ENCODE assay signal across 8 mouse cellular contexts in genomic region chr8:45345031-45345430, GRCm38 (mm10). TPM values are rescaled to one million over a fixed set of nuclear protein-coding genes. Genes with fewer than 3 reads are reported as not detected.
DNase-seq lines count a peak whose midpoint lies in the region; ATAC-seq and TF ChIP-seq lines count a peak whose summit lies in the region.

No protein-coding gene starts in this region.

- no peak overlapping the region for H3K9ac ChIP-seq in ES-Bruce4 (ENCODE audit: low read depth, poor library complexity, severe bottlenecking)
- H3K9ac ChIP-seq in embryonic facial prominence, embryonic 11.5 days (replicated peaks; ENCODE audit: low read length) = no peak overlapping the region
- H3K9ac ChIP-seq in lung, embryonic 15.5 days = no peak overlapping the region

- ATAC-seq in embryonic facial prominence, embryonic 11.5 days (replicated peaks; ENCODE audit: insufficient number of reproducible peaks, low FRiP score, low TSS enrichment, low read depth) = peak; percentile 67; the same call in 1 of the 2 replicates
- ATAC-seq in lung, embryonic 15.5 days (ENCODE audit: borderline replicate concordance, extremely low read depth, low FRiP score, low TSS enrichment) = 0 out of 2 replicates have a peak, but pooled peaks have one; percentile 39

- H3K27me3 ChIP-seq in ES-Bruce4 (ENCODE audit: control insufficient read depth, insufficient read depth, low read length, poor library complexity, severe bottlenecking) = no peaks in the 10 kb centered on the region
- no peaks in the 10 kb centered on the region for H3K27me3 ChIP-seq in embryonic facial prominence, embryonic 11.5 days (ENCODE audit: control insufficient read depth, insufficient read depth, low read length)
- no peaks in the 10 kb centered on the region for H3K27me3 ChIP-seq in lung, embryonic 15.5 days

- no peak overlapping the region for H3K4me3 ChIP-seq in ES-Bruce4 (ENCODE audit: low read depth, low read length)
- H3K4me3 ChIP-seq in embryonic facial prominence, embryonic 11.5 days (ENCODE audit: low read depth, low read length) = no peak overlapping the region
- H3K4me3 ChIP-seq in lung, embryonic 15.5 days = no peak overlapping the region

- DNase-seq in adrenal gland, postnatal 14 days = peak; percentile 72
- peak; percentile 90 for DNase-seq in embryonic facial prominence, embryonic 11.5 days (ENCODE audit: low spot score)
- peak; percentile 56 to 75 for DNase-seq in heart, postnatal 36 days
- DNase-seq in kidney, postnatal 4 days = peak; percentile 79 to 81
- DNase-seq in retina, embryonic 14.5 days (ENCODE audit: low spot score) = peak; percentile 89
- DNase-seq in urinary bladder, postnatal 36 days (ENCODE audit: low spot score in 2 of 2) = peak; percentile 38 to 58

- H3K36me3 ChIP-seq in ES-Bruce4 (ENCODE audit: control insufficient read depth, insufficient read depth, low read length, poor library complexity, severe bottlenecking) = no peaks in the 10 kb centered on the region
- no peaks in the 10 kb centered on the region for H3K36me3 ChIP-seq in embryonic facial prominence, embryonic 11.5 days (replicated peaks; ENCODE audit: control insufficient read depth, insufficient read depth, low read depth, low read length)
- H3K36me3 ChIP-seq in lung, embryonic 15.5 days = no peaks in the 10 kb centered on the region

- H3K4me1 ChIP-seq in ES-Bruce4 (ENCODE audit: control insufficient read depth, insufficient read depth, low read length) = no peaks in the 10 kb centered on the region
- H3K4me1 ChIP-seq in embryonic facial prominence, embryonic 11.5 days (ENCODE audit: control insufficient read depth, insufficient read depth, low read length) = no peaks in the 10 kb centered on the region
- no peaks in the 10 kb centered on the region for H3K4me1 ChIP-seq in lung, embryonic 15.5 days

- TF ChIP-seq POLR2A in ES-Bruce4 (IDR thresholded peaks at IDR 0.05; ENCODE audit: insufficient read depth, low read length) = no peak

- TF ChIP-seq CTCF in ES-Bruce4 (IDR thresholded peaks at IDR 0.05; ENCODE audit: low read depth, low read length) = peak; percentile 68

- no peaks in the 10 kb centered on the region for H3K9me3 ChIP-seq in ES-Bruce4 (replicated peaks; ENCODE audit: control insufficient read depth, insufficient read depth, low read length, poor library complexity, severe bottlenecking)
- no peaks in the 10 kb centered on the region for H3K9me3 ChIP-seq in embryonic facial prominence, embryonic 11.5 days (replicated peaks; ENCODE audit: control insufficient read depth, low read length)
- H3K9me3 ChIP-seq in lung, embryonic 15.5 days = no peaks in the 10 kb centered on the region

- intact Hi-C loops in heart, postnatal 36 days (cut with DNase I) = no loop called here

- WGBS in embryonic facial prominence, embryonic 11.5 days = 18% methylated on average over 6 of the region's 6 CpGs
- WGBS in lung, embryonic 15.5 days = 14% methylated on average over 6 of the region's 6 CpGs

- H3K4me2 ChIP-seq in embryonic facial prominence, embryonic 11.5 days (ENCODE audit: low read depth, low read length) = no peak overlapping the region
- H3K4me2 ChIP-seq in lung, embryonic 15.5 days = no peak overlapping the region

- no peak for TF ChIP-seq EP300 in ES-Bruce4 (IDR thresholded peaks at IDR 0.05; ENCODE audit: insufficient read depth, low read depth, low read length)

- no peak overlapping the region for H3K27ac ChIP-seq in ES-Bruce4 (ENCODE audit: insufficient read depth, low read length)
- H3K27ac ChIP-seq in embryonic facial prominence, embryonic 11.5 days (replicated peaks; ENCODE audit: low read depth, low read length) = no peak overlapping the region
- H3K27ac ChIP-seq in lung, embryonic 15.5 days = no peak overlapping the region

RNA-seq across cellular contexts. Expression of gene Cyp4v3, which starts 12.0 kb away (rescaled TPM):
- polyA plus RNA-seq in ES-Bruce4 (2011; ENCODE audit: insufficient read depth, insufficient read length, low read depth, missing spikeins) = 0.63 and 0.87 TPM in 2 replicates
- 11.3 and 18.6 TPM in 2 replicates for total RNA-seq in adrenal gland, postnatal 14 days (2021)
- 2.0 and 2.1 TPM in 2 replicates for polyA plus RNA-seq in embryonic facial prominence, embryonic 11.5 days (2014; fragmentation: Nextera tagmentation; extraction: Ambion mirVana)
- 1 to 10 TPM; 2.3 to 2.4 TPM for total RNA-seq in heart, postnatal 36 days (2021)
- polyA plus RNA-seq in lung, embryonic 15.5 days (2015; fragmentation: Nextera tagmentation; extraction: Ambion mirVana) = 1.0 and 1.3 TPM in 2 replicates

RNA-seq across cellular contexts. Expression of gene Gm45753, which starts 36.8 kb away (rescaled TPM):
- not detected in 2 replicates for polyA plus RNA-seq in ES-Bruce4 (2011; ENCODE audit: insufficient read depth, insufficient read length, low read depth, missing spikeins)
- 0.23 and 6.5 TPM in 2 replicates for total RNA-seq in adrenal gland, postnatal 14 days (2021)
- polyA plus RNA-seq in embryonic facial prominence, embryonic 11.5 days (2014; fragmentation: Nextera tagmentation; extraction: Ambion mirVana) = not detected in 2 replicates
- not detected for total RNA-seq in heart, postnatal 36 days (2021)
- 0.21 TPM in 1 of 2 replicates, not detected in the other for polyA plus RNA-seq in lung, embryonic 15.5 days (2015; fragmentation: Nextera tagmentation; extraction: Ambion mirVana)

RNA-seq across cellular contexts. Expression of gene Fam149a, which starts 37.1 kb away (rescaled TPM):
- 1.7 and 2.0 TPM in 2 replicates for polyA plus RNA-seq in ES-Bruce4 (2011; ENCODE audit: insufficient read depth, insufficient read length, low read depth, missing spikeins)
- 6.4 and 7.3 TPM in 2 replicates for total RNA-seq in adrenal gland, postnatal 14 days (2021)
- 12.9 and 15.3 TPM in 2 replicates for polyA plus RNA-seq in embryonic facial prominence, embryonic 11.5 days (2014; fragmentation: Nextera tagmentation; extraction: Ambion mirVana)
- total RNA-seq in heart, postnatal 36 days (2021) = 1 to 10 TPM; 3.0 to 3.4 TPM
- 11.4 and 13.8 TPM in 2 replicates for polyA plus RNA-seq in lung, embryonic 15.5 days (2015; fragmentation: Nextera tagmentation; extraction: Ambion mirVana)

RNA-seq across cellular contexts. Expression of gene Klkb1, which starts 50.4 kb away (rescaled TPM):
- polyA plus RNA-seq in ES-Bruce4 (2011; ENCODE audit: insufficient read depth, insufficient read length, low read depth, missing spikeins) = 0.12 TPM in 1 of 2 replicates, not detected in the other
- total RNA-seq in adrenal gland, postnatal 14 days (2021) = 0.45 and 9.4 TPM in 2 replicates
- polyA plus RNA-seq in embryonic facial prominence, embryonic 11.5 days (2014; fragmentation: Nextera tagmentation; extraction: Ambion mirVana) = not detected in 2 replicates
- total RNA-seq in heart, postnatal 36 days (2021) = not detected
- not detected in 2 replicates for polyA plus RNA-seq in lung, embryonic 15.5 days (2015; fragmentation: Nextera tagmentation; extraction: Ambion mirVana)
